Mouse (Mus musculus) hindbrain, embryonic 16.5 days (tissue): ENCODE data around the gene Akap2. TPM values are rescaled to one million over a fixed set of nuclear protein-coding genes. Genes with fewer than 3 reads are reported as not detected.

Experiments
- ATAC-seq: fragments of 200-750 bp; cut with Nextera tagmentation; 2 replicates; pipeline ENCODE4 v1.8.0; 2017; ENCODE audit warnings: moderate TSS enrichment, moderate library complexity
- H3K27ac ChIP-seq: fragments of 300-500 bp; sonication (generic); 2 replicates; pipeline ENCODE4 v1.5.1; 2014; ENCODE audit warnings: low read depth, mild to moderate bottlenecking, control low read depth, low read length, moderate library complexity
- H3K27me3 ChIP-seq: fragments of 300-500 bp; sonication (generic); replicated peaks from 2 replicates; pipeline ENCODE4 v1.6.1; 2014; ENCODE audit warnings: low read length; ENCODE audit not compliant: control insufficient read depth, insufficient read depth
- H3K36me3 ChIP-seq: fragments of 300-500 bp; sonication (generic); 2 replicates; pipeline ENCODE4 v1.6.1; 2014; ENCODE audit warnings: mild to moderate bottlenecking, low read length, moderate library complexity, mixed read lengths; ENCODE audit not compliant: control insufficient read depth, insufficient read depth
- H3K4me1 ChIP-seq: fragments of 300-500 bp; sonication (generic); 2 replicates; pipeline ENCODE4 v1.6.1; 2014; ENCODE audit warnings: low read depth, low read length; ENCODE audit not compliant: control insufficient read depth, insufficient read depth
- H3K4me2 ChIP-seq: fragments of 300-500 bp; sonication (generic); 2 replicates; pipeline ENCODE4 v1.6.1; 2014; ENCODE audit warnings: mild to moderate bottlenecking, low read length, control low read depth, moderate library complexity
- H3K4me3 ChIP-seq: fragments of 300-500 bp; sonication (generic); 2 replicates; pipeline ENCODE4 v1.5.1; 2014; ENCODE audit warnings: mild to moderate bottlenecking, low read length, control low read depth, moderate library complexity
- H3K9ac ChIP-seq: fragments of 300-500 bp; sonication (generic); 2 replicates; pipeline ENCODE4 v1.6.1; 2014; ENCODE audit warnings: low read depth, mild to moderate bottlenecking, control low read depth, low read length, moderate library complexity
- H3K9me3 ChIP-seq: fragments of 300-500 bp; sonication (generic); 2 replicates; pipeline ENCODE4 v1.6.1; 2014; ENCODE audit warnings: mild to moderate bottlenecking, low read length, moderate library complexity; ENCODE audit not compliant: control insufficient read depth
- WGBS: fragments of 180-500 bp; shearing (Covaris S2); extraction: QIAGEN DNeasy Blood & Tissue Kit; methylation state at CpG from one replicate; pipeline ENCODE4 v1.1.7; 2014; 5-methylcytosine and 5-hydroxymethylcytosine counted together
- polyA plus RNA-seq: library from polyadenylated mRNA; unstranded; fragments of >200 nt; fragmentation: Nextera tagmentation; extraction: Ambion mirVana; gene quantifications from 2 replicates; pipeline ENCODE4 v1.2.1, GENCODE M21; 2015

Akap2 gene
- polyA plus RNA-seq, 1 experiment from 2014 or later = 11.4 TPM

GRCm38 (mm10) chr4:57793989-57794388, 76.5 kb downstream of the Akap2 start:
- H3K9me3 ChIP-seq = no peaks in the 10 kb centered on the region
- H3K4me1 ChIP-seq = no peaks in the 10 kb centered on the region
- no peak overlapping the region for H3K9ac ChIP-seq
- WGBS = 73% methylated on average over 8 of the region's 8 CpGs
- no peaks in the 10 kb centered on the region for H3K27me3 ChIP-seq
- no peak for ATAC-seq
- H3K36me3 ChIP-seq = no peaks in the 10 kb centered on the region
- H3K27ac ChIP-seq = no peak overlapping the region
- H3K4me2 ChIP-seq = no peak overlapping the region
- no peak overlapping the region for H3K4me3 ChIP-seq

GRCm38 (mm10) chr4:57794547-57794946, 77.1 kb downstream of the Akap2 start:
- no peaks in the 10 kb centered on the region for H3K36me3 ChIP-seq
- no peak overlapping the region for H3K27ac ChIP-seq
- H3K4me1 ChIP-seq = no peaks in the 10 kb centered on the region
- no peaks in the 10 kb centered on the region for H3K27me3 ChIP-seq
- no peaks in the 10 kb centered on the region for H3K9me3 ChIP-seq
- H3K4me3 ChIP-seq = no peak overlapping the region
- WGBS = 45% methylated on average over 3 of the region's 3 CpGs
- no peak overlapping the region for H3K9ac ChIP-seq
- H3K4me2 ChIP-seq = no peak overlapping the region
- no peak for ATAC-seq

- H3K4me2 ChIP-seq = no peak overlapping the region
- no peaks in the 10 kb centered on the region for H3K36me3 ChIP-seq
- no peak overlapping the region for H3K4me3 ChIP-seq
- 86% methylated on average over 9 of the region's 9 CpGs for WGBS
- 0 out of 2 replicates have a peak, but pooled peaks have one; percentile 9 for ATAC-seq
- no peak overlapping the region for H3K9ac ChIP-seq
- no peak overlapping the region for H3K27ac ChIP-seq
- H3K9me3 ChIP-seq = no peaks in the 10 kb centered on the region
- no peaks in the 10 kb centered on the region for H3K4me1 ChIP-seq
- H3K27me3 ChIP-seq = no peaks in the 10 kb centered on the region
These were observed 80.3 kb downstream of the Akap2 start for GRCm38 (mm10) chr4:57797548-57798285.

- H3K4me2 ChIP-seq = no peak overlapping the region
- WGBS = 28% methylated on average over 10 of the region's 10 CpGs
- H3K9ac ChIP-seq = no peak overlapping the region
- H3K9me3 ChIP-seq = no peaks in the 10 kb centered on the region
- H3K27me3 ChIP-seq = no peaks in the 10 kb centered on the region
- H3K27ac ChIP-seq = no peak overlapping the region
- no peaks in the 10 kb centered on the region for H3K36me3 ChIP-seq
- no peak overlapping the region for H3K4me3 ChIP-seq
- peak; percentile 52; the same call in 1 of the 2 replicates for ATAC-seq
- no peaks in the 10 kb centered on the region for H3K4me1 ChIP-seq
These were observed 81.0 kb downstream of the Akap2 start for GRCm38 (mm10) chr4:57798286-57799018.

GRCm38 (mm10) chr4:57799297-57799696, 81.8 kb downstream of the Akap2 start:
- Histone ChIP-seq H3K4me2 (no peak overlapping the region), H3K27me3 (no peaks in the 10 kb centered on the region), H3K4me3 (no peak overlapping the region), H3K27ac (no peak overlapping the region), H3K9me3 (no peaks in the 10 kb centered on the region), H3K4me1 (no peaks in the 10 kb centered on the region), H3K9ac (no peak overlapping the region), H3K36me3 (no peaks in the 10 kb centered on the region)
- no peak for ATAC-seq
- 62% methylated on average over 1 of the region's 1 CpGs for WGBS

GRCm38 (mm10) chr4:57801239-57801638, 83.8 kb downstream of the Akap2 start:
- Histone ChIP-seq H3K9me3 (no peaks in the 10 kb centered on the region), H3K4me1 (no peaks in the 10 kb centered on the region), H3K9ac (no peak overlapping the region), H3K27ac (no peak overlapping the region), H3K4me3 (no peak overlapping the region), H3K27me3 (no peaks in the 10 kb centered on the region), H3K36me3 (no peaks in the 10 kb centered on the region), H3K4me2 (no peak overlapping the region)
- ATAC-seq = no peak
- 80% methylated on average over 7 of the region's 7 CpGs for WGBS

- no peak overlapping the region for H3K27ac ChIP-seq
- H3K9me3 ChIP-seq = no peaks in the 10 kb centered on the region
- H3K4me3 ChIP-seq = no peak overlapping the region
- no peak overlapping the region for H3K4me2 ChIP-seq
- no peaks in the 10 kb centered on the region for H3K36me3 ChIP-seq
- 90% methylated on average over 5 of the region's 5 CpGs for WGBS
- no peak overlapping the region for H3K9ac ChIP-seq
- no peaks in the 10 kb centered on the region for H3K27me3 ChIP-seq
- ATAC-seq = no peak
- no peaks in the 10 kb centered on the region for H3K4me1 ChIP-seq
These were observed 84.5 kb downstream of the Akap2 start for GRCm38 (mm10) chr4:57801986-57802385.

- WGBS = 88% methylated on average over 3 of the region's 3 CpGs
- H3K9ac ChIP-seq = no peak overlapping the region
- H3K9me3 ChIP-seq = no peaks in the 10 kb centered on the region
- ATAC-seq = no peak
- H3K36me3 ChIP-seq = no peaks in the 10 kb centered on the region
- no peaks in the 10 kb centered on the region for H3K27me3 ChIP-seq
- no peak overlapping the region for H3K4me2 ChIP-seq
- H3K4me3 ChIP-seq = no peak overlapping the region
- no peak overlapping the region for H3K27ac ChIP-seq
- H3K4me1 ChIP-seq = no peaks in the 10 kb centered on the region
These were observed 85.0 kb downstream of the Akap2 start for GRCm38 (mm10) chr4:57802411-57802810.

- no peak overlapping the region for H3K9ac ChIP-seq
- no peaks in the 10 kb centered on the region for H3K4me1 ChIP-seq
- no peak for ATAC-seq
- no peaks in the 10 kb centered on the region for H3K36me3 ChIP-seq
- H3K4me2 ChIP-seq = no peak overlapping the region
- WGBS = 79% methylated on average over 6 of the region's 6 CpGs
- no peak overlapping the region for H3K4me3 ChIP-seq
- H3K9me3 ChIP-seq = 0 out of 2 replicates have a peak, but pooled peaks cover 2% of the 10 kb centered on the region
- no peaks in the 10 kb centered on the region for H3K27me3 ChIP-seq
- no peak overlapping the region for H3K27ac ChIP-seq
These were observed 87.4 kb downstream of the Akap2 start for GRCm38 (mm10) chr4:57804902-57805301.
